Mouse (Mus musculus): ENCODE measurements around the gene Ncoa3.

Ncoa3 gene

GRCm38 (mm10) chr2:166003004-166003403, 10.6 kb downstream of the Ncoa3 start:
- no peak for DNase-seq

- DNase-seq = no peak
Measured at GRCm38 (mm10) chr2:166007046-166007445, 14.6 kb downstream of the Ncoa3 start.

GRCm38 (mm10) chr2:166008558-166009392, 16.3 kb downstream of the Ncoa3 start:
- no peak for DNase-seq

DNA sequence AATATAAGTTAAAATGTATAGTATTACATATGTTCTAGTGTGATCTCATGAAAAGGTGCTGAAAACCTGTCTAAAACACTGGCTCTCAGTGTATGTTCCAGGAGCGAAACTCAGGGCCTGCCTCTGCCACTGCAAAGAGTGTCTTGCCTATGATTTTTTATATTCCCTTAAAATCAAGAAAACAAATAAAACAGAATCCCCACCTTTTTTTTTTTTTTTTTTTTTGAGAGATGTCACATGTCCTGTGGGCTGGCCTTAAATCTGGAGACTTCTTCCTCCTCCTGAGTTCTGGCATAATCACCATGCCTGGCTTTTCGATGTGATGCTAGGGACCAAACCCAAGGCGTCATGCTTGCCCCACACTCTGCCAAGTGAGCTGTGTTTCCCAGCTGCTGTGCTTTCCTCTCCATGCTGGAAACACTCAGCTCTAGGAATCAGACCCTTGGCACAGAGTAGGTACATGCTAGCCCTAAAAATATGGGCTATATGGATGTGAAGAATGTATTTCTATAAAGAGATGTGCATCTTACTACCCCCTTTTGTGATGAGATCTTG, 17.0 kb downstream of the Ncoa3 start:
- no peak for DNase-seq

- DNase-seq = no peak
Measured at GRCm38 (mm10) chr2:166010321-166010720, 17.9 kb downstream of the Ncoa3 start.

- DNase-seq = no peak
Measured at GRCm38 (mm10) chr2:166011422-166011821, 19.0 kb downstream of the Ncoa3 start.

DNA sequence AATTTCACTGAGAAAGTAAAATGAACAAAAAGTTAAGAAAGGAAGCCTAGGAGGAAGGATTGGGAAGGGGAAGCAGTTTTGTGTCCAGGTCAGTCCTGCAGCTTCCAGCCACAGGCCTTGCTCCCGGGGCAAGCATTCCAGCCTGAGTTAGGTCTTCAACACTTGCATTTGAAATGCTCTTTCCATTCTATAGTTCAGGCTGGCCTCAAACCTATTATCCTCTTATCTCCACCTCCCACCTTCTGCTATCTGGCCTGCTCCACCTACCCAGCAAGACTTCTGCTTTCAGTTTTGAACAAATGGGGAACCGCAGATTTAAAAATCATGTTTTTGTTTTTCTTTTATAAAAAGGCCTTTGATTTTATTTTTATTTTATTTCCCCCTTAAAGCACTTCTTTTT, 19.7 kb downstream of the Ncoa3 start:
- no peak for DNase-seq

DNA sequence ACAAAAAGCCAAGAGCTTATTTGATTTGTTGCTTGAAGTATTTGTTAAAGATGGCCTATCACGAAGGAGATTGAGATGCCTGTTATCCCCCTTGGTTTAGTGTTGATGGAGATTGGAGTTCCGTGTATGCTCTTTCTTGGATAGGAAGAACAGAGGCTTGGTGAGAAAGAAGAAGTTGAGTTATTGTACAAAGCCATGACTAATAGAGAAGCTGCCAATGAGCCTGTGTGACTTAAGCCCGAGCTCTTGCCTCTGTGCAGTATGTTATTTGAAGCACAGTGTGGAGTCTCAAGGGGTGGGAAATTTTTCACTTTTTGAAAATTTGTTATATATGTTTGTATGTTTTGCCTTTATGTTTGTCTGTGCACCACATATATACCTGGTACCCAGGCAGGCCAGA, 26.3 kb downstream of the Ncoa3 start:
- DNase-seq = no peak

DNA sequence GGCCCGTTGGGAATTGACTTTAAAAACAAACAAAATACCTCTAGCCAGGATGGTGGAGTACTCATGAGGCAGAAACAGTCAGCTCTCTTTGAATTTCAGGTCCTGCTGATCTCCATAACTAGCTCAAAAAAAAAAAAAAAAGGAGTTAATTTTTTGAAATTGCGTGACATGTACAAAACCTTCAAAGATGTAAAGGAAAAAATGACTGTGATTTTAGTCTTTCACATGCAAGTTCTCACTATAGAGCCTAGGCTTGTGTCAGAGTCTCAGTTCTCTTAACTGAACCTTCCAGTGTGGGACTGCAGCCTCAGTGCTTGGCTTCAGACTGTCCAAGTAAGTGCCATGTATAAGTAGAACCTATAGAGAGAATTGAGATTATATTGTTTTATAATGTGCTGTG, 27.6 kb downstream of the Ncoa3 start:
- DNase-seq = no peak

- no peak for DNase-seq
Measured at GRCm38 (mm10) chr2:166021073-166021610, 28.7 kb downstream of the Ncoa3 start.

DNA sequence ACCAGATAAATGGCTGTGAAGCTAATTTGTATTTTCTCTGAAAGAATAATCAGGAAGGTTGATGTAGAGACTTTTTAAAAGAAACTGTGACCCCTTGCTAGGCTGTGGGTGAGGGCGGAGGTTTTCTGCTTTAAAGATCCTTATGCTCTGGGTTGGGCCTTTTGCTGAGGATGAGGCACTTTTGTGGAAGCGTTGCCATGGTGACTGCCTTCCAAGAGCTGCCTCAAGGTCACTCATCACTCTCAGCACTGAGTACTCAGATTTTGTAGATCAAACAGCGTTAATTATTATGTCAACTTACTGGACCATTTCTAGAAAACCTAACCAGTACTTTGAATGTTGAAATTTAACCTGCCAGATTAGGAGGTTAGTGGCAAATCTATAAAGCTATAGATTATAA, 29.2 kb downstream of the Ncoa3 start:
- peak; percentile 45 to 60 for DNase-seq

DNA sequence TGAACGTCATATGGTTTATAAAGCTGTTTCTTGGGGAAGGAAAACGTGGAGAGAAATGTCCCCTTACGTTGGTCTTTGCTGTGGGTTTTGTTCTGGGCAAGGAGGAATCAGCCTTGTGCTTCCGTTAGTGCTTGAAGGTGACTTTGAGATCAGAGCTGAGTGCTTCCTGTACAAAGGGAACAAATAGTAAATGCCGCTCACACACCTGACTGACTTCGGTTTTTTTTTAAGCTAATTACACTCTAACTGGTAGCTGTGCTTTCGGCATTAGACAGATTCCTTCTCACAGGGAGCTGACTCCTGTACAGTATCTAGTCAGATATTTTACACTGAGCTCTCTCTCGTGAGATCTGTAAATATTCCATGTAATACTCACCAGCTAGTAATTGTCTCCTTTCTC, 29.9 kb downstream of the Ncoa3 start:
- DNase-seq = no peak

- DNase-seq = no peak
Measured at GRCm38 (mm10) chr2:166024079-166024478, 31.6 kb downstream of the Ncoa3 start.

- no peak for DNase-seq
Measured at GRCm38 (mm10) chr2:166024621-166025020, 32.2 kb downstream of the Ncoa3 start.

DNA sequence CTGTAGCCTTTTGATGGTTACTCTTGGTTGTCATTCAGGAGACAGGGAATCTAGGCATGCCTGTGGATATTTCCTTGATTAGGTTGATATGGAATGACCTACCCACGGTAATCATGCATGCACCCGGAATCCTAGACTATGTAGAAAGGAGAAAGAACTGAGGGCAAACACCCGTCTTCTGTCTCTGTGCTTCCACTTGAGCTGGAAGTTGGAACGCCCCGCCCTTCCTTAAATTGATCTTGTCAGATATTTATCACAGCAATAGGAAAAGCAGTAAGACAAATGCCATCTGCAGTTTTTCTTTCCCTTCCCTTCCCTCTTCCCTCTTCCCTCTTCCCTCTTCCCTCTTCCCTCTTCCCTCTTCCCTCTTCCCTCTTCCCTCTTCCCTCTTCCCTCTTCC, 33.5 kb downstream of the Ncoa3 start:
- DNase-seq = no peak

GRCm38 (mm10) chr2:166027834-166028233, 35.4 kb downstream of the Ncoa3 start:
- no peak for DNase-seq

DNA sequence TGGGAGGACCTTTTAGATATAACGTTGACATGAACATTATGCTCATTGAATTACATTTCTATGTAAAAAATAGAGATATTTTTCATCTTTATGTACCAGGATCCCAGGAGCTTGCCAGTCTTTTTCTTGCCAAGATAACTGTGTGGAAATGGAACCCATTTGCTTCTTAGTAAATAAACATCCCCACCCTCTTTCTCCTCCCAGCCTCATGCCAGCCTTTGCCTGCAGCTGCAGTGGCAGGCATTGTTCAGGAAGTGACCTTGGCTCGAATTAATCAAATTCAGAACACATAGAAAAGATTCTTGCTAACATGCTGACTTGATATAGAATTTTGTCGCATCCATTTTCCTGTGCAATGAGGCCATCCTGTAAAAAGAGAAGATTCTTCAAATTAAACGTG, 36.8 kb downstream of the Ncoa3 start:
- DNase-seq = no peak

DNA sequence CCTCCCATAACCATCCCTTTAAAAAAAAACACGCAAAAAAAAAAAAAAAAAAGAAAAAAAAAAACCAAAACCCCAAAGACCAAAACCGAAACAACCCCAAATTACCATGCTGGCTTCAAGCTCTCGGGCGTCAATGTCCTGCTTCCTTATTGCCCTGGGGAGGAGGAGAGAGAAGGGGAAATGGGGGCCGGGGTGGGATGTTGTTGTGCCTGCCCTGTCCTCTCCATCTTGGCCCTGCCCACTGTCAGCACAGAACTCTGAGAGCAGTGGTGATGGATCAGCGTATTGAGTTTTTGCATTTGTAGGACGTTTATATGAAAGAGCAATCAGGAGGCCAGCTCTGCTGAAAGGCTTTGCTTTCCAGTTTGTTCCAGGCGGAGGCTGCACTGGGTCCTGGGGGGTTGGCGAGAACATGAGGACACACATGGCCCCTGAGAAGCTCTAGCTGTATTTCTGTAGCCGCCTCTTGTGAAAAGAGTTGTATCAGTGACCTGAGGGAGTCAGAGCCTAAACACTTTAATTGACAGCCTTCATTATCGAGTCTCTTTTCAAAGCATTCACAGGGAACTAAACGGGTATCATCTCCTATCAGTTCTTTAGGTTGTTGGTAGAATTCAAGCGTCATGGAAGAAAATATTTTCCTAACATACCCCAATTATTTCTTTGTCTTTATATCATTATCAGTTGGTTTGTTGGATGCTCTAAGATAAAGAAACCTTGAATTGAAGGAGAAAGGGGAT, 38.0 kb downstream of the Ncoa3 start:
- DNase-seq = peak; percentile 40 to 64

DNA sequence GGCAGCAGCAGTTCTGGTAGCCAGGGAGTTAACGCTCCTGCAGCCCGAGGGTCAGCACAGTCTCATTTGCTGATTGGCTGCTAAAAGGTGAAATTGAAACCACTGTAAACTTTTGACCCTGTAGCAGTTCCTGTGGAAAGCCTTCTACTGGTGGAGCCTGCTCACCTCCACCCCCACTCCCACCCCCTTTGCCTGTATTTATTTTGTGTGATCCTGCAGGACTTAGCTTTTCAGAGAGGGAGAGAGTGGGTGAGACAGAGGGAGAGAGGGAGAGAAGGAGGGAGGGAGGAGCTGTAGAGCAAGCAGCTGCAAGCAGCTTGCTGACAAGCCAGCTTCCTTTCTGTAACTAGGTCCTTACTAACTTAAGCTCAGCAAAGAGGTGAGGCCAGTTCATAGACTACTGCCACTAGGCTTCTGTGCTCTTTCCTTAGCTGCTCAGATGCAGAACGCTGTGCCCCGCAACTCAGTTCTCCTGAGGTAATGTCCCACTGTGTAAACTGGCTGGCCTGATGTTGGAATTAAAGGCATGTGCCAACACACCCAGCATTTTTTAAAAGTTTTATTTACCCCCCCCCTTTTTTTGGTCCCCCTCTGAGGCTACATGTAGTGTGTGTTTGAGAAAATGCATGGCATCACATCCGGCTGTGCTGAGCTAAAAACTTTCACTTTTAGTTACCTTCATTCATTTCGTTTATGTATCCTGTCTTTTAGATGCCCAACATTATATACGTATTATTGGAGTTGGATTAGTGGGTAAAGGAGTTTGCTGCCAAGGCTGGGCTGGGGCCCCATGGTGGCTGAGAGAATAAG, 38.9 kb downstream of the Ncoa3 start:
- peak; percentile 76 to 85 for DNase-seq

DNA sequence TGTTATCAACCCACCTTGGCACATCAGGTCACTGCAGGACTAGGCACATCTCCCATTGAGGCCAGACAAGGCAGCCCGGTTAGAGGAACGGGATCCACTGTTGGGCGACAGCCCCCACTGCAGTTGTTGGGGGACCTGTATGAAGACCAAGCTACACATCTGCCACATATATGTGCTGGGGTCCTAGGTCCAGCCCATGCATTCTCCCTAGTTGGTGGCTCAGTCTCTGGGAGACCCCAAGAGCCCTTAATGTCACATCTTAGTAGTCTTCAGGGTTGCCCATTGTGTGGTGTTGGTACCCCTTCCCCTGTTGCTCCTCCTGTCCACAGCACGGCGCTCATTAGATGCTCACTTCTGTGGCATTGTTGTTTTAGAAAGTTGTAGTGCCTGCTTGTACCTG, 40.2 kb downstream of the Ncoa3 start:
- no peak for DNase-seq

DNA sequence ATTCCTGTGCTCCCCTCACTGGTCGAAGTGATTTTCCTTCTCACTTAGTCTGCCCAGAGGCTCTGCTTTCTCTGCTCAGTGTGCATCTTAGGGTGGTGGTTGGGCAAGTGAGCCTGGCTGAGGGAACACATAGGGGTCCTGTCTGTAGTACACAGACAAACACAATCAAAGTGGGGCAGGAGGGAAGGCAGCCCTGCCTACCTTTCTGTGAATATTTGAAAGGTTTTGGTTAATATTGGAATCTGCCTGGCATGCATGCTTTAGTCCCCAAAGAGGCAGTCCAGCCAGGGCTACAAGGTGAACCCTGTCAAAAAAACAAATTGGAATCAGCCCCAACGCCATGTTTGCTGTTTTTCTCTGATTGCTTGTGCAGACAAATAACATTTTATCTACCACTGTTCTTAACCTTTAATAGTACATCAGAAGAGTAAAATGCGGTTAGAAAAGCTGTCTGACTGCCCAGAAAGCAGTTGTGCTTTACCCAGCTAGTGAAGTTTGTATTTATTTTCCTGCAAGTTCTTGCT, 42.6 kb downstream of the Ncoa3 start:
- peak in 1 of 2 experiments; percentile 30 for DNase-seq

DNA sequence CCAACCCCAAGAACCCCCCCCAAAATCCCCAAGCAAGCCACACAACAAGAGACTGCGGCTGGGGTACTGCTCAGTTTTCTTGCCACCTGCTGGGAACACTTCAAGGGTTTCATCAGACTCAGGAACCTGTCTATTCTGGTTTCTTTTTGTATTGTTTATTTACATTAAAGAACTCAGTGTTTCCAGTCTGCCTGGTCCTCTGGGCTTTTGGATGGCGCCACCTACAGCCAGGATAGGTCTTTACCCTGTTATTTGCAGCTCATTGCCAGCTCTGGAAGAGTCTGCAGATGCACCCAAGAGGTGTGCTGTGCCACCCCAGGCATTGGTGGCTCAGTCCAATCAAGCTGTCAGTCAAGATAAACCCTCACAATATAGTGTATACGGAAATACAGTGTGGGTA, 43.3 kb downstream of the Ncoa3 start:
- peak; percentile 75 to 81 for DNase-seq

DNA sequence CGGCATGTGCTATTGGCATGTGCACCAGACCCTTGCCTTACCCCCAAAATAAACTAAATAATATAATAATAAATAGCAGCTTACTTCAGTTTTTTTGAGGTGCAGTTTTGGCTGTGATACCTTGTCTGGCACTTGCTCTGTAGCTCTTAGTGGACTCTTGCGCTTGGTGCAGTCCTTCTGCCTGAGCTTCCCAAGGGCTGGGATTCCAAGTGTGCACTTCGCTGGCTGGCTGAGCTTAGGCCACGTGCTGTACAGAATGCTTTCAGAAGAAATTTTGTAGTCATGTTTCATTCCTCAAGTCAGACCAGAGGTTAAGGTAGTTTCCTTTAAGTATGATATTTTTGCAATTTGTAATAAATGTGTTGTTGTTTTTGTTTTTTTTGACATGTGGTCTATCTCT, 47.2 kb downstream of the Ncoa3 start:
- no peak for DNase-seq

Data from kidney, postnatal 4 days (tissue).